Mouse (Mus musculus) forebrain, embryonic 14.5 days (tissue): ENCODE data around the gene Pbx1. TPM values are rescaled to one million over a fixed set of nuclear protein-coding genes. Genes with fewer than 3 reads are reported as not detected.
A peak's percentile ranks its signal among the peaks of the same experiment; 100 is the strongest.

ENCODE experiments used
- ATAC-seq: fragments of 200-750 bp; cut with Nextera tagmentation; 2 replicates; pipeline ENCODE4 v1.8.0; 2017; ENCODE audit warnings: mild to moderate bottlenecking, moderate library complexity
- DNase-seq: peaks from one replicate; pipeline ENCODE4 v3.0.0-alpha.2; 2015; ENCODE audit warnings: low spot score
- H3K27ac ChIP-seq: fragments of 300-500 bp; sonication (generic); 2 replicates; pipeline ENCODE4 v1.5.1; 2014; ENCODE audit warnings: low read depth, mild to moderate bottlenecking, control low read depth, low read length, moderate library complexity
- H3K27me3 ChIP-seq: fragments of 300-500 bp; sonication (generic); replicated peaks from 2 replicates; pipeline ENCODE4 v1.6.1; 2014; ENCODE audit warnings: low read length, control low read depth, mixed read lengths; ENCODE audit not compliant: control insufficient read depth, insufficient read depth
- H3K36me3 ChIP-seq: fragments of 300-500 bp; sonication (generic); 2 replicates; pipeline ENCODE4 v1.6.1; 2014; ENCODE audit warnings: low read length, control low read depth; ENCODE audit not compliant: control insufficient read depth, insufficient read depth
- H3K4me1 ChIP-seq: fragments of 300-500 bp; sonication (generic); 2 replicates; pipeline ENCODE4 v1.6.1; 2014; ENCODE audit warnings: antibody characterized with exemption, low read length, control low read depth; ENCODE audit not compliant: control insufficient read depth, insufficient read depth
- H3K4me2 ChIP-seq: fragments of 300-500 bp; sonication (generic); 2 replicates; pipeline ENCODE4 v1.6.1; 2014; ENCODE audit warnings: mild to moderate bottlenecking, control low read depth, low read length
- H3K4me3 ChIP-seq: fragments of 300-500 bp; sonication (generic); 2 replicates; pipeline ENCODE4 v1.5.1; 2014; ENCODE audit warnings: low read depth, low read length, control low read depth
- H3K9ac ChIP-seq: fragments of 300-500 bp; sonication (generic); 2 replicates; pipeline ENCODE4 v1.6.1; 2014; ENCODE audit warnings: mild to moderate bottlenecking, low read length, control low read depth, moderate library complexity
- H3K9me3 ChIP-seq: fragments of 300-500 bp; sonication (generic); replicated peaks from 2 replicates; pipeline ENCODE4 v1.6.1; 2016; ENCODE audit warnings: low read length, control low read depth, mixed read lengths; ENCODE audit not compliant: control insufficient read depth
- WGBS: fragments of 180-500 bp; shearing (Covaris S2); extraction: QIAGEN DNeasy Blood & Tissue Kit; methylation state at CpG from one replicate; pipeline ENCODE4 v1.1.7; 2014; 5-methylcytosine and 5-hydroxymethylcytosine counted together
- polyA plus RNA-seq: library from polyadenylated mRNA; unstranded; fragments of >200 nt; fragmentation: Nextera tagmentation; extraction: Ambion mirVana; gene quantifications from 2 replicates; pipeline ENCODE4 v1.2.1, GENCODE M21; 2014

Gene Pbx1
- polyA plus RNA-seq, 1 experiment from 2014 or later = 66.7 TPM

- no peaks in the 10 kb centered on the region for H3K27me3 ChIP-seq
- peaks cover 45% of the 10 kb centered on the region for H3K36me3 ChIP-seq
- 7% methylated on average over 11 of the region's 11 CpGs for WGBS
- peaks cover 47% of the 10 kb centered on the region for H3K4me1 ChIP-seq
- DNase-seq = no peak
- H3K4me2 ChIP-seq = peak overlapping the region; percentile 36
- no peak overlapping the region for H3K4me3 ChIP-seq
- H3K9ac ChIP-seq = peak overlapping the region; percentile 43
- peak overlapping the region; percentile 52 for H3K27ac ChIP-seq
- no peaks in the 10 kb centered on the region for H3K9me3 ChIP-seq
- ATAC-seq = peak; percentile 62
Measured at GRCm38 (mm10) chr1:168416729-168417437, 15.2 kb downstream of the Pbx1 start.

- Histone ChIP-seq H3K4me3 (no peak overlapping the region), H3K9ac (no peak overlapping the region), H3K27ac (peak overlapping the region; percentile 70; the same call in 1 of the 2 replicates), H3K9me3 (no peaks in the 10 kb centered on the region), H3K4me1 (peaks cover 43% of the 10 kb centered on the region), H3K4me2 (peak overlapping the region; percentile 7; the same call in 1 of the 2 replicates), H3K27me3 (no peaks in the 10 kb centered on the region), H3K36me3 (peaks cover 40% of the 10 kb centered on the region; the same call in 1 of the 2 replicates)
- peak; percentile 59 for DNase-seq
- WGBS = 3% methylated on average over 10 of the region's 10 CpGs
- peak; percentile 68 for ATAC-seq
Measured at GRCm38 (mm10) chr1:168410611-168411010, 21.5 kb downstream of the Pbx1 start.

GRCm38 (mm10) chr1:168410054-168410453 is 22.0 kb downstream of the Pbx1 start:
- DNase-seq (no peak), ATAC-seq (no peak)
- H3K27ac ChIP-seq = peak overlapping the region; percentile 70; the same call in 1 of the 2 replicates
- no peaks in the 10 kb centered on the region for H3K27me3 ChIP-seq
- 0% methylated on average over 1 of the region's 1 CpGs for WGBS
- H3K36me3 ChIP-seq = peaks cover 40% of the 10 kb centered on the region; the same call in 1 of the 2 replicates
- peaks cover 40% of the 10 kb centered on the region for H3K4me1 ChIP-seq
- H3K9me3 ChIP-seq = no peaks in the 10 kb centered on the region
- H3K9ac ChIP-seq = no peak overlapping the region
- H3K4me3 ChIP-seq = no peak overlapping the region
- H3K4me2 ChIP-seq = no peak overlapping the region

DNA sequence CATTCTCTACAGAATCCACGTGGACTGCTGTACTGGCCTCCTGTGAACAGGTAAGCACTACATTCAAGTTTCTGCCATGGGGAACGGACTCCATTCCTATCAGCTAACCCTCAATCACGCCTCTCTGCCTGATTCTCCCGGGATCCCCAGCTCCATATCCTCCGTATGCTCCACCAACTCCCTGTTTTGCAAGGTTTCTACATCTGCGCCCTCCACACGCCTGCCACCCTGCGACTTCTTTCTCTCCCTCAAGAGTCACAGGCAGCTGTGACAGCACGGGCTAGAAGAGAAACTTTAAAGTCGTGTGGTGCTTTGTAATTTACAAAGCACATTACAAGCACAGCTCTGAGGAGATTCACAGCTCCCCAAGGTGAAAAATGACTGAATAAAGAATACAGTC is 23.3 kb downstream of the Pbx1 start:
- 60% methylated on average over 10 of the region's 10 CpGs for WGBS

GRCm38 (mm10) chr1:168407958-168408357 is 24.1 kb downstream of the Pbx1 start:
- Histone ChIP-seq H3K9ac (no peak overlapping the region), H3K9me3 (no peaks in the 10 kb centered on the region), H3K4me2 (no peak overlapping the region), H3K4me3 (no peak overlapping the region), H3K27me3 (no peaks in the 10 kb centered on the region), H3K27ac (no peak overlapping the region), H3K4me1 (peaks cover 45% of the 10 kb centered on the region), H3K36me3 (peaks cover 35% of the 10 kb centered on the region; the same call in 1 of the 2 replicates)
- ATAC-seq (no peak), DNase-seq (no peak)
- 69% methylated on average over 7 of the region's 7 CpGs for WGBS

More for the DNA sequence above, 23.3 kb downstream of the Pbx1 start:
- no peak for ATAC-seq
- H3K9ac ChIP-seq = no peak overlapping the region
- H3K4me3 ChIP-seq = no peak overlapping the region
- no peaks in the 10 kb centered on the region for H3K27me3 ChIP-seq
- peaks cover 43% of the 10 kb centered on the region; the same call in 1 of the 2 replicates for H3K36me3 ChIP-seq
- DNase-seq = no peak
- no peak overlapping the region for H3K4me2 ChIP-seq
- no peak overlapping the region; the same call in 1 of the 2 replicates for H3K27ac ChIP-seq
- H3K4me1 ChIP-seq = peaks cover 42% of the 10 kb centered on the region
- no peaks in the 10 kb centered on the region for H3K9me3 ChIP-seq

- DNase-seq (no peak), ATAC-seq (no peak)
- WGBS = 16% methylated on average over 8 of the region's 8 CpGs
- peaks cover 38% of the 10 kb centered on the region; the same call in 1 of the 2 replicates for H3K36me3 ChIP-seq
- no peak overlapping the region for H3K4me3 ChIP-seq
- no peaks in the 10 kb centered on the region for H3K27me3 ChIP-seq
- H3K27ac ChIP-seq = no peak overlapping the region; the same call in 1 of the 2 replicates
- no peak overlapping the region; the same call in 1 of the 2 replicates for H3K9ac ChIP-seq
- peaks cover 51% of the 10 kb centered on the region for H3K4me1 ChIP-seq
- H3K4me2 ChIP-seq = no peak overlapping the region
- no peaks in the 10 kb centered on the region for H3K9me3 ChIP-seq
Measured at GRCm38 (mm10) chr1:168406291-168406675, 25.8 kb downstream of the Pbx1 start.

DNA sequence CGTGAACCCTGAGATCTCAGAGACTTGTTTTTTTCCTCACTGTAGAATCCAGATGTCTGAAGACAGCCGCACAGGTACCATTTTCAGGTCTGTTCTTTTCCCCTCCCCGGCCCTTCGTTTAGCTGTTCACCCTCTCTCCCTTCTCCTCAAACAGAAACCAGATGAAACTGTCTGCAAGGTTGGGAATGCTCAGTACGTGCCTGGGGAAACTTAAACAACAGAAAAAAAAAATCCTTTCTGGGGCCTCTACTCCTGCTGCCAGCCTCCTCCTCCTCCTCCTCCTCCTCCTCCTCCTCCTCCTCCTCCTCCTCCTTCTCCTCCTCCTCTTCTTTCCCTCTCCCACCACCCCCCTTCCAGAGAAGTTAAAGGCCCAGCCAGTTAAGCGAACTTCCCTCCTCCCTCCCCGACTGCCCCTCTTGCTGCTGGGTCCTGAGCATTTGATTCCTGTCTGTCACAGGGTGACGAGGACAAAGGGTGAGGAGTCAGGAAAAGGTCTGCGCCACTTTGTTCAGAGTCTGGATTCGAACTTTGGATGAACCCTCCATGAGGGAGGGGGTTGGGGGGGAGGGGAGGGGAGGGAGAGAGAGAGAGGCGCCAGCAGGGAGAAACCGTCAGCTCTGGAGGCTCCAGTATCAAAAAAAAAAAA is 26.3 kb downstream of the Pbx1 start:
- ATAC-seq (no peak), DNase-seq (no peak)

GRCm38 (mm10) chr1:168403529-168403928 is 28.5 kb downstream of the Pbx1 start:
- Histone ChIP-seq H3K27ac (no peak overlapping the region), H3K4me1 (peaks cover 31% of the 10 kb centered on the region), H3K9me3 (no peaks in the 10 kb centered on the region), H3K27me3 (no peaks in the 10 kb centered on the region), H3K36me3 (peaks cover 34% of the 10 kb centered on the region), H3K4me3 (no peak overlapping the region), H3K4me2 (no peak overlapping the region), H3K9ac (no peak overlapping the region)
- no peak for ATAC-seq
- no peak for DNase-seq
- 86% methylated on average over 2 of the region's 2 CpGs for WGBS

More for the DNA sequence above, 26.3 kb downstream of the Pbx1 start:
- Histone ChIP-seq H3K4me3 (no peak overlapping the region), H3K4me1 (peaks cover 47% of the 10 kb centered on the region), H3K36me3 (peaks cover 38% of the 10 kb centered on the region; the same call in 1 of the 2 replicates), H3K27me3 (no peaks in the 10 kb centered on the region), H3K9ac (0 out of 2 replicates have a peak overlapping the region, but pooled peaks have one; percentile 2), H3K4me2 (no peak overlapping the region), H3K27ac (no peak overlapping the region), H3K9me3 (no peaks in the 10 kb centered on the region)
- WGBS = 17% methylated on average over 10 of the region's 12 CpGs
